Mouse (Mus musculus) olfactory bulb, adult 2 months (tissue): ENCODE data around the gene Mrpl18.

Experiments used
- CTCF ChIP-seq: fragments of 200-500 bp; IDR thresholded peaks from 2 replicates; pipeline ENCODE4 v1.5.1; 2012; ENCODE audit warnings: low read depth, mild to moderate bottlenecking, low read length, moderate library complexity; ENCODE audit not compliant: insufficient read depth
- POLR2A ChIP-seq: fragments of 200-500 bp; IDR thresholded peaks from 2 replicates; pipeline ENCODE4 v1.6.1; 2012; ENCODE audit warnings: mild to moderate bottlenecking, low read depth, low read length, moderate library complexity; ENCODE audit not compliant: insufficient read depth

- no peak for TF ChIP-seq CTCF
- TF ChIP-seq POLR2A = no peak
Observed at GRCm38 (mm10) chr17:12963476-12963875, 47.3 kb upstream of the Mrpl18 start.
